Comparison of ENCODE assay signal across 9 mouse cellular contexts in the genomic region with DNA sequence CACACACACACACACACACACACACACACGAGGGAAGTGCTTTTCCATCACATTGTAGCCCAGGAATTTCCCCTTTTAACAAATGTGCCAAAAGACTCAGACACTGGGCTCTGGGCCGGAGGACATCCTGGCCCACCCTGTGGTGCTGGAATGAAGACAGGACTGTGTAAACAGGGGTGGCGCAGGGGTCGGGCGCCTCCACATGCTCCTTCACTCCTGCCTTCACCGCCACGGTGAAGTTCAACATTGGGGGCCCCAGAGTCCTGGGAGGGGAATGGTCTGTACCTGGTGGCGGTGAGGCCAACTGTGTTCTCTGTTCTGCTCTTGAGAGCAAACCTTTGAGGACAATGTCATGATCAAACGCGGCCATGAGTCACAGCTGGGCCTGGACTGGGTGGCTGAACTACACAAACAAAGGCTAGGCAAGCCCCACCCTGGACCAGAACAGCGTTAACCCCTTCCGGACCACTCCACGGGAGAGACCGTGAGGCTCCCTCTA. TPM values are rescaled to one million over a fixed set of nuclear protein-coding genes. Genes with fewer than 3 reads are reported as not detected.
DNase-seq lines count a peak whose midpoint lies in the region; ATAC-seq and TF ChIP-seq lines count a peak whose summit lies in the region.
"Had no signal": no experiment of that assay in that cellular context is flagged by ENCODE, and none has a peak within 500 bp of the region (broad histone marks: within the 10 kb centered on the region; RNA-seq: fewer than 3 reads in every experiment).

No protein-coding gene starts in this region.

- H3K27ac ChIP-seq in gastrocnemius, adult 2 months, result peak overlapping the region; percentile 90
- peak overlapping the region; percentile 84 for H3K27ac ChIP-seq in intestine, embryonic 14.5 days (ENCODE audit: low read depth)
- H3K27ac ChIP-seq in liver, embryonic 15.5 days (replicated peaks), result peak overlapping the region; percentile 45
- no peak overlapping the region for H3K27ac ChIP-seq in forebrain, postnatal 0 days (ENCODE audit: low read depth, low read length)
- H3K27ac ChIP-seq: limb, embryonic 15.5 days had no signal

- peak overlapping the region; percentile 23 for H3K4me2 ChIP-seq in intestine, embryonic 14.5 days (ENCODE audit: low read length)
- H3K4me2 ChIP-seq in liver, embryonic 15.5 days, result no peak overlapping the region; the same call in 1 of the 2 replicates
- H3K4me2 ChIP-seq in forebrain, postnatal 0 days (ENCODE audit: low read depth), result no peak overlapping the region
- H3K4me2 ChIP-seq: limb, embryonic 15.5 days had no signal

- peaks cover 59% of the 10 kb centered on the region for H3K36me3 ChIP-seq in intestine, embryonic 14.5 days (ENCODE audit: control insufficient read depth, insufficient read depth, low read length)
- H3K36me3 ChIP-seq in liver, embryonic 15.5 days (replicated peaks), result 0 out of 2 replicates have a peak, but pooled peaks cover 11% of the 10 kb centered on the region
- H3K36me3 ChIP-seq in forebrain, postnatal 0 days (ENCODE audit: insufficient read depth), result peaks cover 80% of the 10 kb centered on the region

- H3K4me1 ChIP-seq in intestine, embryonic 14.5 days (replicated peaks; ENCODE audit: control insufficient read depth, insufficient read depth, low read length), result peaks cover 20% of the 10 kb centered on the region
- peaks cover 24% of the 10 kb centered on the region for H3K4me1 ChIP-seq in liver, embryonic 15.5 days (replicated peaks)
- no peaks in the 10 kb centered on the region for H3K4me1 ChIP-seq in forebrain, postnatal 0 days (ENCODE audit: insufficient read depth)

- WGBS in intestine, embryonic 14.5 days, result 18% methylated on average over 14 of the region's 14 CpGs
- WGBS in liver, embryonic 15.5 days (ENCODE audit: insufficient replicate concordance), result 58% methylated on average over 14 of the region's 14 CpGs
- WGBS in forebrain, postnatal 0 days, result 69% methylated on average over 14 of the region's 14 CpGs

- intact Hi-C loops in gastrocnemius, adult 2 months (cut with DNase I), result no loop called here

- no peak overlapping the region for H3K9ac ChIP-seq in intestine, embryonic 14.5 days (ENCODE audit: low read length)
- no peak overlapping the region for H3K9ac ChIP-seq in liver, embryonic 15.5 days
- no peak overlapping the region for H3K9ac ChIP-seq in forebrain, postnatal 0 days
- H3K9ac ChIP-seq: limb, embryonic 15.5 days had no signal

- H3K9me3 ChIP-seq in intestine, embryonic 14.5 days (ENCODE audit: control insufficient read depth, low read length), result no peaks in the 10 kb centered on the region
- H3K9me3 ChIP-seq in liver, embryonic 15.5 days (replicated peaks), result no peaks in the 10 kb centered on the region
- H3K9me3 ChIP-seq in forebrain, postnatal 0 days (ENCODE audit: low read length), result no peaks in the 10 kb centered on the region
- H3K9me3 ChIP-seq: limb, embryonic 15.5 days had no signal

- peak; percentile 88 for ATAC-seq in intestine, embryonic 14.5 days (replicated peaks; ENCODE audit: low FRiP score, low TSS enrichment, low read depth)
- ATAC-seq in liver, embryonic 15.5 days (ENCODE audit: insufficient read depth), result peak; percentile 57; the same call in 1 of the 2 replicates
- ATAC-seq in forebrain, postnatal 0 days, result no peak

- peak; percentile 75 for DNase-seq in adrenal gland, adult 2 months
- peak; percentile 81 for DNase-seq in gastrocnemius, adult 2 months
- DNase-seq in intestine, embryonic 14.5 days (ENCODE audit: low spot score), result peak; percentile 80
- no peak for DNase-seq in frontal cortex, postnatal 10 days (ENCODE audit: low spot score in 2 of 2)
- no peak for DNase-seq in frontal cortex, postnatal 25 days (ENCODE audit: low spot score in 2 of 2)
- DNase-seq in cerebellum, adult 18-20 months, result no peak
- no peak for DNase-seq in forebrain, postnatal 0 days

- H3K27me3 ChIP-seq in intestine, embryonic 14.5 days (replicated peaks; ENCODE audit: control insufficient read depth, insufficient read depth, low read length), result no peaks in the 10 kb centered on the region
- H3K27me3 ChIP-seq in liver, embryonic 15.5 days, result no peaks in the 10 kb centered on the region
- no peaks in the 10 kb centered on the region for H3K27me3 ChIP-seq in forebrain, postnatal 0 days (ENCODE audit: insufficient read depth, low read length)
- H3K27me3 ChIP-seq: limb, embryonic 15.5 days had no signal

- no peak for TF ChIP-seq CTCF in gastrocnemius, adult 2 months (IDR thresholded peaks at IDR 0.05)
- no peak for TF ChIP-seq CTCF in forebrain, postnatal 0 days (IDR thresholded peaks at IDR 0.05; ENCODE audit: low read depth)

- peak overlapping the region; percentile 43 for H3K4me3 ChIP-seq in gastrocnemius, adult 2 months
- H3K4me3 ChIP-seq in intestine, embryonic 14.5 days (ENCODE audit: low read depth, low read length), result no peak overlapping the region
- no peak overlapping the region for H3K4me3 ChIP-seq in liver, embryonic 15.5 days (replicated peaks)
- no peak overlapping the region for H3K4me3 ChIP-seq in forebrain, postnatal 0 days (ENCODE audit: low read depth, low read length)
- H3K4me3 ChIP-seq: limb, embryonic 15.5 days had no signal

RNA-seq across cellular contexts. Expression of gene Maff, which starts 21.9 kb away (rescaled TPM):
- total RNA-seq in adrenal gland, adult 2 months (2021), result 1 to 10 TPM; 7.2 to 9.5 TPM
- 3.2 and 3.4 TPM in 2 replicates for polyA plus RNA-seq in adrenal gland, adult 2 months (2012; rRNA removed)
- 1 to 10 TPM; 4.0 to 8.8 TPM for total RNA-seq in gastrocnemius, adult 2 months (2021)
- 6.4 and 8.9 TPM in 2 replicates for polyA plus RNA-seq in intestine, embryonic 14.5 days (2014; fragmentation: Nextera tagmentation; extraction: Ambion mirVana)
- polyA plus RNA-seq in liver, embryonic 15.5 days (2015; fragmentation: Nextera tagmentation; extraction: Ambion mirVana), result 2.1 and 2.6 TPM in 2 replicates
- 2.5 and 3.0 TPM in 2 replicates for total RNA-seq in forebrain, postnatal 0 days (2014; rRNA removed)
- 0.74 and 1.1 TPM in 2 replicates for polyA plus RNA-seq in forebrain, postnatal 0 days (2015; fragmentation: Nextera tagmentation; extraction: Ambion mirVana)

RNA-seq across cellular contexts. Expression of gene Tmem184b, which starts 35.0 kb away (rescaled TPM):
- 10 to 100 TPM; 61.5 to 66.3 TPM for total RNA-seq in adrenal gland, adult 2 months (2021)
- 255 and 262 TPM in 2 replicates for polyA plus RNA-seq in adrenal gland, adult 2 months (2012; rRNA removed)
- total RNA-seq in gastrocnemius, adult 2 months (2021), result 10 to 100 TPM; 26.1 to 36.7 TPM
- 53.0 and 56.6 TPM in 2 replicates for polyA plus RNA-seq in intestine, embryonic 14.5 days (2014; fragmentation: Nextera tagmentation; extraction: Ambion mirVana)
- polyA plus RNA-seq in liver, embryonic 15.5 days (2015; fragmentation: Nextera tagmentation; extraction: Ambion mirVana), result 11.6 and 11.7 TPM in 2 replicates
- total RNA-seq in forebrain, postnatal 0 days (2014; rRNA removed), result 32.0 and 41.9 TPM in 2 replicates
- polyA plus RNA-seq in forebrain, postnatal 0 days (2015; fragmentation: Nextera tagmentation; extraction: Ambion mirVana), result 22.9 and 30.3 TPM in 2 replicates

RNA-seq across cellular contexts. Expression of gene Pla2g6, which starts 40.2 kb away (rescaled TPM):
- 10 to 100 TPM; 26.1 to 30.6 TPM for total RNA-seq in adrenal gland, adult 2 months (2021)
- 47.8 and 50.1 TPM in 2 replicates for polyA plus RNA-seq in adrenal gland, adult 2 months (2012; rRNA removed)
- total RNA-seq in gastrocnemius, adult 2 months (2021), result 10 to 100 TPM; 19.4 to 20.1 TPM
- polyA plus RNA-seq in intestine, embryonic 14.5 days (2014; fragmentation: Nextera tagmentation; extraction: Ambion mirVana), result 17.0 and 20.7 TPM in 2 replicates
- 14.8 and 15.6 TPM in 2 replicates for polyA plus RNA-seq in liver, embryonic 15.5 days (2015; fragmentation: Nextera tagmentation; extraction: Ambion mirVana)
- 19.5 and 31.1 TPM in 2 replicates for total RNA-seq in forebrain, postnatal 0 days (2014; rRNA removed)
- 10.7 and 15.2 TPM in 2 replicates for polyA plus RNA-seq in forebrain, postnatal 0 days (2015; fragmentation: Nextera tagmentation; extraction: Ambion mirVana)

Comparison
In these comparisons a context has a peak if more than half of its experiments do, and no peak if none do; other contexts are left out.
1. DNase-seq: peak in adrenal gland, adult 2 months (single experiment), gastrocnemius, adult 2 months (single experiment) and intestine, embryonic 14.5 days (single experiment); none in frontal cortex, postnatal 10 days (0 of 2), frontal cortex, postnatal 25 days (0 of 2), cerebellum, adult 18-20 months (0 of 2) and forebrain, postnatal 0 days (single experiment).